Mouse (Mus musculus) embryonic facial prominence, embryonic 13.5 days (tissue): ENCODE data around the gene 1810043G02Rik. TPM values are rescaled to one million over a fixed set of nuclear protein-coding genes. Genes with fewer than 3 reads are reported as not detected.
"Not testable (repeated sequence)": the region's sequence is repeated elsewhere in the genome, so short reads cannot be mapped to it uniquely, and the experiment has no call there.

Source experiments
- ATAC-seq: fragments of 200-750 bp; cut with Nextera tagmentation; 2 replicates; pipeline ENCODE4 v1.8.0; 2017; ENCODE audit warnings: low read depth; ENCODE audit not compliant: insufficient number of reproducible peaks, insufficient read depth, low FRiP score, low TSS enrichment
- H3K27ac ChIP-seq: fragments of 300-500 bp; sonication (generic); 2 replicates; pipeline ENCODE4 v1.5.1; 2015; ENCODE audit warnings: moderate library complexity, mild to moderate bottlenecking, inconsistent platforms
- H3K27me3 ChIP-seq: fragments of 300-500 bp; sonication (generic); 2 replicates; pipeline ENCODE4 v1.6.1; 2015; ENCODE audit warnings: mild to moderate bottlenecking, inconsistent platforms
- H3K36me3 ChIP-seq: fragments of 300-500 bp; sonication (generic); 2 replicates; pipeline ENCODE4 v1.6.1; 2015; ENCODE audit warnings: mild to moderate bottlenecking, inconsistent platforms
- H3K4me1 ChIP-seq: fragments of 300-500 bp; sonication (generic); 2 replicates; pipeline ENCODE4 v1.6.1; 2015; ENCODE audit warnings: inconsistent platforms
- H3K4me2 ChIP-seq: fragments of 300-500 bp; sonication (generic); 2 replicates; pipeline ENCODE4 v1.6.1; 2015; ENCODE audit warnings: moderate library complexity, mild to moderate bottlenecking, inconsistent platforms
- H3K4me3 ChIP-seq: fragments of 300-500 bp; sonication (generic); 2 replicates; pipeline ENCODE4 v1.5.1; 2015; ENCODE audit warnings: mild to moderate bottlenecking, inconsistent platforms
- H3K9ac ChIP-seq: fragments of 300-500 bp; sonication (generic); 2 replicates; pipeline ENCODE4 v1.6.1; 2015; ENCODE audit warnings: mild to moderate bottlenecking, inconsistent platforms
- H3K9me3 ChIP-seq: fragments of 300-500 bp; sonication (generic); 2 replicates; pipeline ENCODE4 v1.6.1; 2016; ENCODE audit warnings: inconsistent platforms
- WGBS: fragments of 180-500 bp; shearing (Covaris S2); methylation state at CpG from one replicate; pipeline ENCODE4 v1.1.7; 2015; ENCODE audit warnings: mixed read lengths; 5-methylcytosine and 5-hydroxymethylcytosine counted together
- polyA plus RNA-seq: library from polyadenylated mRNA; unstranded; fragments of >200 nt; fragmentation: Nextera tagmentation; extraction: Ambion mirVana; gene quantifications from 2 replicates; pipeline ENCODE4 v1.2.1, GENCODE M21; 2015

Gene 1810043G02Rik
- polyA plus RNA-seq, 1 experiment from 2014 or later: 31.7 TPM

- WGBS: 29% methylated on average over 7 of the region's 7 CpGs
- 0 out of 2 replicates have a peak overlapping the region, but pooled peaks have one; percentile 28 for H3K27ac ChIP-seq
Observed at GRCm38 (mm10) chr10:78007203-78007602, 28.9 kb downstream of the 1810043G02Rik start.

GRCm38 (mm10) chr10:78008169-78008568 lies 29.8 kb downstream of the 1810043G02Rik start:
- H3K36me3 ChIP-seq: peaks cover 22% of the 10 kb centered on the region
- no peak for ATAC-seq
- H3K9me3 ChIP-seq: no peaks in the 10 kb centered on the region
- peak overlapping the region; percentile 91 for H3K9ac ChIP-seq
- peaks cover 38% of the 10 kb centered on the region for H3K4me1 ChIP-seq
- peak overlapping the region; percentile 88 for H3K4me2 ChIP-seq
- no peaks in the 10 kb centered on the region for H3K27me3 ChIP-seq
- WGBS: 80% methylated on average over 3 of the region's 3 CpGs
- no peak overlapping the region for H3K27ac ChIP-seq
- peak overlapping the region; percentile 81 for H3K4me3 ChIP-seq

More at GRCm38 (mm10) chr10:78007203-78007602, 28.9 kb downstream of the 1810043G02Rik start:
- H3K4me1 ChIP-seq: peaks cover 38% of the 10 kb centered on the region
- H3K9ac ChIP-seq: peak overlapping the region; percentile 91
- H3K4me3 ChIP-seq: no peak overlapping the region
- no peak for ATAC-seq
- H3K9me3 ChIP-seq: no peaks in the 10 kb centered on the region
- H3K36me3 ChIP-seq: peaks cover 30% of the 10 kb centered on the region
- no peaks in the 10 kb centered on the region for H3K27me3 ChIP-seq
- peak overlapping the region; percentile 88 for H3K4me2 ChIP-seq

- H3K27ac ChIP-seq: peak overlapping the region; percentile 96
- peak overlapping the region; percentile 88 for H3K4me2 ChIP-seq
- peak overlapping the region; percentile 81 for H3K4me3 ChIP-seq
- H3K9me3 ChIP-seq: no peaks in the 10 kb centered on the region
- H3K9ac ChIP-seq: peak overlapping the region; percentile 91
- peaks cover 38% of the 10 kb centered on the region for H3K4me1 ChIP-seq
- WGBS: under 1% methylated on average over 59 of the region's 59 CpGs
- H3K27me3 ChIP-seq: no peaks in the 10 kb centered on the region
- peaks cover 15% of the 10 kb centered on the region for H3K36me3 ChIP-seq
- peak; percentile 97 for ATAC-seq
Observed at GRCm38 (mm10) chr10:78009184-78009944, 31.0 kb downstream of the 1810043G02Rik start.

GRCm38 (mm10) chr10:78009945-78010293 lies 31.6 kb downstream of the 1810043G02Rik start, which contains the start of gene Pfkl:
TSS of gene Pfkl (minus strand) at chr10:78010083.
- Histone ChIP-seq H3K27ac (peak within 1 kb of the TSS; percentile 96), H3K36me3 (peaks cover 11% of the 10 kb centered on the region), H3K4me1 (peaks cover 38% of the 10 kb centered on the region), H3K27me3 (no peaks in the 10 kb centered on the region), H3K9ac (peak within 1 kb of the TSS; percentile 91), H3K4me3 (peak within 1 kb of the TSS; percentile 81), H3K4me2 (peak within 1 kb of the TSS; percentile 88), H3K9me3 (no peaks in the 10 kb centered on the region)
- ATAC-seq: no peak
- under 1% methylated on average over 9 of the region's 9 CpGs for WGBS

GRCm38 (mm10) chr10:78010335-78010734 lies 32.0 kb downstream of the 1810043G02Rik start:
- ATAC-seq: no peak
- Histone ChIP-seq H3K27ac (no peak overlapping the region; the same call in 1 of the 2 replicates), H3K27me3 (no peaks in the 10 kb centered on the region), H3K36me3 (peaks cover 8% of the 10 kb centered on the region), H3K4me3 (peak overlapping the region; percentile 81), H3K9me3 (no peaks in the 10 kb centered on the region), H3K9ac (peak overlapping the region; percentile 62), H3K4me1 (peaks cover 38% of the 10 kb centered on the region), H3K4me2 (peak overlapping the region; percentile 88)
- 11% methylated on average over 10 of the region's 10 CpGs for WGBS

- 92% methylated on average over 5 of the region's 5 CpGs for WGBS
- H3K36me3 ChIP-seq, ATAC-seq, H3K27me3 ChIP-seq, H3K4me2 ChIP-seq, H3K9ac ChIP-seq, H3K27ac ChIP-seq, H3K4me3 ChIP-seq, H3K9me3 ChIP-seq: not testable (repeated sequence)
- peaks cover 34% of the 10 kb centered on the region for H3K4me1 ChIP-seq
Observed at GRCm38 (mm10) chr10:78011116-78011515, 32.8 kb downstream of the 1810043G02Rik start.

- Histone ChIP-seq H3K27ac (no peak overlapping the region), H3K4me2 (no peak overlapping the region), H3K36me3 (no peaks in the 10 kb centered on the region), H3K27me3 (no peaks in the 10 kb centered on the region), H3K4me1 (peaks cover 17% of the 10 kb centered on the region), H3K4me3 (no peak overlapping the region), H3K9me3 (no peaks in the 10 kb centered on the region), H3K9ac (no peak overlapping the region)
- WGBS: 90% methylated on average over 18 of the region's 18 CpGs
- ATAC-seq: no peak
Observed at GRCm38 (mm10) chr10:78012661-78013495, 34.6 kb downstream of the 1810043G02Rik start.

GRCm38 (mm10) chr10:78015489-78015888 lies 37.2 kb downstream of the 1810043G02Rik start:
- no peaks in the 10 kb centered on the region for H3K36me3 ChIP-seq
- H3K27me3 ChIP-seq: no peaks in the 10 kb centered on the region
- H3K4me3 ChIP-seq: no peak overlapping the region
- no peak overlapping the region for H3K9ac ChIP-seq
- ATAC-seq: no peak
- no peaks in the 10 kb centered on the region for H3K9me3 ChIP-seq
- H3K27ac ChIP-seq: no peak overlapping the region
- WGBS: 86% methylated on average over 1 of the region's 1 CpGs
- no peak overlapping the region for H3K4me2 ChIP-seq
- H3K4me1 ChIP-seq: peaks cover 5% of the 10 kb centered on the region

- no peak for ATAC-seq
- H3K36me3 ChIP-seq: no peaks in the 10 kb centered on the region
- H3K4me3 ChIP-seq: no peak overlapping the region
- H3K9me3 ChIP-seq: no peaks in the 10 kb centered on the region
- no peak overlapping the region for H3K9ac ChIP-seq
- 0 out of 2 replicates have a peak, but pooled peaks cover 2% of the 10 kb centered on the region for H3K4me1 ChIP-seq
- WGBS: 57% methylated on average over 5 of the region's 5 CpGs
- H3K27ac ChIP-seq: no peak overlapping the region
- H3K4me2 ChIP-seq: no peak overlapping the region
- H3K27me3 ChIP-seq: no peaks in the 10 kb centered on the region
Observed at GRCm38 (mm10) chr10:78016366-78016765, 38.0 kb downstream of the 1810043G02Rik start.

- ATAC-seq: 0 out of 2 replicates have a peak, but pooled peaks have one; percentile 67
- 18% methylated on average over 19 of the region's 19 CpGs for WGBS
- H3K27me3 ChIP-seq: no peaks in the 10 kb centered on the region
- H3K4me3 ChIP-seq: peak overlapping the region; percentile 26
- 0 out of 2 replicates have a peak, but pooled peaks cover 2% of the 10 kb centered on the region for H3K4me1 ChIP-seq
- no peaks in the 10 kb centered on the region for H3K36me3 ChIP-seq
- H3K9me3 ChIP-seq: no peaks in the 10 kb centered on the region
- H3K27ac ChIP-seq: no peak overlapping the region
- 0 out of 2 replicates have a peak overlapping the region, but pooled peaks have one; percentile 57 for H3K9ac ChIP-seq
- peak overlapping the region; percentile 62 for H3K4me2 ChIP-seq
Observed at GRCm38 (mm10) chr10:78018797-78019203, 40.5 kb downstream of the 1810043G02Rik start.

GRCm38 (mm10) chr10:78019291-78019690 lies 41.0 kb downstream of the 1810043G02Rik start:
- no peak overlapping the region for H3K4me3 ChIP-seq
- WGBS: 90% methylated on average over 4 of the region's 4 CpGs
- ATAC-seq: peak; percentile 52; the same call in 1 of the 2 replicates
- no peaks in the 10 kb centered on the region for H3K9me3 ChIP-seq
- no peak overlapping the region for H3K9ac ChIP-seq
- no peak overlapping the region for H3K4me2 ChIP-seq
- H3K36me3 ChIP-seq: no peaks in the 10 kb centered on the region
- H3K27ac ChIP-seq: no peak overlapping the region
- H3K4me1 ChIP-seq: 0 out of 2 replicates have a peak, but pooled peaks cover 2% of the 10 kb centered on the region
- H3K27me3 ChIP-seq: no peaks in the 10 kb centered on the region
